Mouse (Mus musculus) megakaryocyte, adult 5-6 weeks (primary cell): ENCODE measurements around the gene Vmn2r23. TPM values are rescaled to one million over a fixed set of nuclear protein-coding genes. Genes with fewer than 3 reads are reported as not detected.
"Not testable (repeated sequence)": the region's sequence is repeated elsewhere in the genome, so short reads cannot be mapped to it uniquely, and the experiment has no call there.

Experiments used
- ATAC-seq: 2 replicates; pipeline ENCODE4 v1.8.0; 2016; ENCODE audit warnings: mild to moderate bottlenecking, inconsistent platforms; ENCODE audit not compliant: poor library complexity, severe bottlenecking
- total RNA-seq, 2 experiments: library from RNA; stranded (forward) in 1 of 2; stranded (reverse) in 1 of 2; fragments of 153-499, 151-499 nt in 1 of 2; fragments of 221-1000, 200-1000 nt in 1 of 2; gene quantifications; 2 replicates each; pipeline versions ENCODE4 v1.2.3 to v1.2.4; 2015 to 2017

The Vmn2r23 gene
- not detected in 2 replicates for total RNA-seq (2015)
- not detected in 2 replicates for total RNA-seq (2017)

DNA sequence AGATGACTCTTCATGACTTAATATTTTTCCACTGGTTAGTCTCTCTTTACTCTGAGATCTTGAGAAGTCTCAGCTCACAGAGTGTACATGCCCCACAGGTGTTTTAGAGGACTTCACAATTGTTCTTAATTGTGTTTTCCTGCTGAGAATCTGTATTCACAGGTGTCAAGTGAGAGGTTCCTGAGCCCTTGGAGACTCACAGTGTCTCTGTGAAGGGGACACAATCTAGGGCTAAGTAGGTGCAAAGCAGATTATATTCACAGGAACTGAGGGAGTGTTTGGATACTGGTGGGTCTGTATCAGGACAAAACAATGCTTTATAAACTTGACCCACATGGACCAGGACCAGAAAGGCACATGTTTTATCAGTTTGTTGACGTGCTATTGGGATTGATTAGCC, at the start of gene Vmn2r23:
Vmn2r23 (plus strand) TSS at position 301 of the 400 bp plus-strand sequence.
- no peak for ATAC-seq

DNA sequence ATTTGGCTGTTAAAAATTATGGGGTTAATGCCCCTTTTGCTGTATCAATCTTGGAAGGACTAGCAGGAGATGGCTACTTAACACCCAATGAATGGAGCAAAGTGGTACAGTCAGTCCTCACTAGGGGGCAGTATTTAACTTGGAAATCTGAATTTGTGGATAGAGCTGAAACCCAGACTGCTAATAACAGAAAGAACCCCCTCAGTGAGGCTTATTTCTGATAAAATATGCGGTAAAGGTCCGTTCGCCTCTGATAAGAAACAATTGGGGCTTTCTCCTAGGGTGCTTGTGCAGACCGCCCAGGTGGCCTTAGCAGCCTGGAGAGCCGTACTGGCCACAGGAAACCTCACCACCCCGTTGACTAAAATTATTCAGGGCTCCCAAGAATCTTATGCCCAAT, 45.4 kb upstream of the Vmn2r23 start:
- ATAC-seq, result no peak

DNA sequence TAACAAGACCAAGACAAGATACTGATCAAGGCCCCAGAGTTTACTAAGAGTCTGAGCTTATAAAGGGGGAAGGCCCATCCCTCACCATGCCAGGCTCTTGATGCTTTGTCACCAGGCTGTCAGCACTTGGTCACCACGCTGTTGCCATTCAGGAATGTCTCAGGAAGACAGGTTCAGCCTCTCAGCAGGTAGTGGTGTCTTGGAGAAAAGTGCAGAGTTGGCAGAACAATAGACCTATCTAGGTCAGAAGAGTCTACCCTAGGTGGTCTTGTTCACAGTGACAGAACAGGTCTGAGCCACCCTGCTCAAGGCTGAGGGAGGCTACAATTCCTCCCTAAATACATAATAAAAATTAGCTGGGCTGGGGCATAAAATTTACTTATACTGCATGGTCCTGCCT, 5.8 kb upstream of the Vmn2r23 start:
- ATAC-seq, result not testable (repeated sequence)

DNA sequence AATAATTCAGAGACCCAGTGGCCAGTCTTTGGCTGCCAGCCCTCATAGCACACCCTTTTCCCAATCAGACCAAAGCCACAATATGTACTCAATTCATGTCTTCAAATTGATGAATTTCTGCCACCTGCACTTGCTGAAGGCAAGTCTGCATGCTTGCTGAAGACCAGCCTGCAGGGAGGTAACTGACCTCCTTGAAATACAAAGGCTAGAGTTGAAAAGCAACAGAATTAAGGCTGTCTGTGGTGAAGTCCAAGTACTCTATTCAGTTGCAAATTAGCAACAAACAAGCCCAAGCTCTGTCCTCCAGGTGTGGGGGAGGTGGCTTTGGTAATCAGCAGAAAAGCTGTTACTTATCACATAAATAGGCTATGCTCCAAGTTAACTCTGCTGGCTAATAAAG, 5.3 kb upstream of the Vmn2r23 start:
- ATAC-seq, result no peak

- no peak for ATAC-seq
Observed at GRCm38 (mm10) chr6:123770031-123770430, 67.6 kb downstream of the Vmn2r23 start.

DNA sequence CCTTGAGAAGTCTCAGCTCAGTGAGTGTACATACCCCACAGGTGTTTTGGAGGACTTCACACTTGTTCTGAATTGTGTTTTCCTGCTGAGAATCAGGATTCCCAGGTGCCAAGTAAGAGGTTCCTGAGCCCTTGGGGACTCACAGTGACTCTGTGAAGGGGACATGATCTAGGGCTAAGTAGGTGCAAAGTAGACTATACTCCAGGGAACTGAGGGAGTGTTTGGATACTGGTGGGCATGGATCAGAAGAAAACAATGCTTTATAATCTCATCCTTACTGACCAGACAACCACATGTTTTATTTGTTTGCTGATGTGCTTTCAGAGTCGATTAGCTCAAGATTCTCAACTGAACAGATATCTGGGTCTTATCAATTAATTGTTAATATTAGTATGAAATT, 76.1 kb downstream of the Vmn2r23 start, which contains the start of gene Vmn2r24:
Vmn2r24 (plus strand) TSS at position 301 of the 400 bp plus-strand sequence.
- ATAC-seq, result no peak

DNA sequence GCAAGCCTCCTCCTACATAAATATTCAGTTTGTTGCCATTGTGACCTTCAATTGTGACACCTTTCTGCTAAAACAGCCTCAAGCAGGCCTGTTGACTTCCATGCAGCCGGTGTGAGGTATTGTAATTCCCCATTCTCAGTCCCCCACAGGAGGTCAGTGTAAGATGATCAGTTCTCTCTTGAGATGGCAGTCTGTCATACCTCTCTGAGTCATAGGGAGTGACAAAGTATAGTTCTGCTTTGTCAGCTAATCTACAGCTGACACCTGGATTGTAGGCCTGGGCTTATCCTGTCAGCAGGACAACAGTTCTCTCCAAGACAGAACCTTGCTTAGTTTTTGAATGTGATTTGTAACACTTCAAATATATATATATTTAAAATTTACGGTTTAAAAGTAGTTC, 82.4 kb downstream of the Vmn2r23 start:
- no peak for ATAC-seq

- 0 out of 2 replicates have a peak, but pooled peaks have one; percentile 18 for ATAC-seq
Observed at GRCm38 (mm10) chr6:123793746-123794145, 91.3 kb downstream of the Vmn2r23 start.

Other genes starting within 250 kb of the Vmn2r23 start
- gene Vmn2r21, start 169.3 kb upstream of the Vmn2r23 start, total RNA-seq (2015), result not detected in 2 replicates
- gene Vmn2r21, start 169.3 kb upstream of the Vmn2r23 start, total RNA-seq (2017), result not detected in 2 replicates
- gene Vmn2r22, start 51.9 kb upstream of the Vmn2r23 start, total RNA-seq (2015), result not detected in 2 replicates
- not detected in 2 replicates for gene Vmn2r22, start 51.9 kb upstream of the Vmn2r23 start, total RNA-seq (2017)
- gene Vmn2r24, start 76.2 kb downstream of the Vmn2r23 start, total RNA-seq (2015), result not detected in 2 replicates
- gene Vmn2r24, start 76.2 kb downstream of the Vmn2r23 start, total RNA-seq (2017), result not detected in 2 replicates
- gene Vmn2r25, start 150.8 kb downstream of the Vmn2r23 start, total RNA-seq (2015), result not detected in 2 replicates
- not detected in 2 replicates for gene Vmn2r25, start 150.8 kb downstream of the Vmn2r23 start, total RNA-seq (2017)